Comparison of ENCODE assay signal across 10 mouse cellular contexts in genomic region chr2:36101866-36102558, GRCm38 (mm10). TPM values are rescaled to one million over a fixed set of nuclear protein-coding genes. Genes with fewer than 3 reads are reported as not detected.
DNase-seq lines count a peak whose midpoint lies in the region; ATAC-seq and TF ChIP-seq lines count a peak whose summit lies in the region.
"Had no signal": no experiment of that assay in that cellular context is flagged by ENCODE, and none has a peak within 500 bp of the region (broad histone marks: within the 10 kb centered on the region; RNA-seq: fewer than 3 reads in every experiment).

No protein-coding gene starts in this region.

- no peak for TF ChIP-seq CTCF in lung, embryonic 14.5 days (IDR thresholded peaks at IDR 0.05; ENCODE audit: low read depth)
- TF ChIP-seq CTCF in intestine, postnatal 0 days (IDR thresholded peaks at IDR 0.05; ENCODE audit: low read depth): no peak

- H3K36me3 ChIP-seq in lung, embryonic 14.5 days (ENCODE audit: insufficient read depth): no peaks in the 10 kb centered on the region
- no peaks in the 10 kb centered on the region for H3K36me3 ChIP-seq in forebrain, embryonic 12.5 days (replicated peaks)
- H3K36me3 ChIP-seq in intestine, postnatal 0 days (ENCODE audit: control insufficient read depth, insufficient read depth): no peaks in the 10 kb centered on the region
- no peaks in the 10 kb centered on the region for H3K36me3 ChIP-seq in neural tube, embryonic 15.5 days

- WGBS in lung, embryonic 14.5 days: 6% methylated on average over 28 of the region's 28 CpGs
- 3% methylated on average over 28 of the region's 28 CpGs for WGBS in forebrain, embryonic 12.5 days
- WGBS in intestine, postnatal 0 days: 5% methylated on average over 28 of the region's 28 CpGs
- 3% methylated on average over 28 of the region's 28 CpGs for WGBS in neural tube, embryonic 15.5 days

- ATAC-seq in lung, embryonic 14.5 days (ENCODE audit: insufficient read depth): no peak
- no peak for ATAC-seq in forebrain, embryonic 12.5 days (ENCODE audit: low FRiP score)
- ATAC-seq in intestine, postnatal 0 days: no peak
- no peak for ATAC-seq in neural tube, embryonic 15.5 days (ENCODE audit: low FRiP score)

- H3K4me1 ChIP-seq in lung, embryonic 14.5 days (ENCODE audit: insufficient read depth): peaks cover 3% of the 10 kb centered on the region; the same call in 1 of the 2 replicates
- peaks cover 37% of the 10 kb centered on the region for H3K4me1 ChIP-seq in forebrain, embryonic 12.5 days
- no peaks in the 10 kb centered on the region for H3K4me1 ChIP-seq in intestine, postnatal 0 days (replicated peaks; ENCODE audit: control insufficient read depth, insufficient read depth, low read length)
- H3K4me1 ChIP-seq in neural tube, embryonic 15.5 days: peaks cover 40% of the 10 kb centered on the region

- H3K9me3 ChIP-seq in lung, embryonic 14.5 days (ENCODE audit: low read depth, low read length): no peaks in the 10 kb centered on the region
- no peaks in the 10 kb centered on the region for H3K9me3 ChIP-seq in forebrain, embryonic 12.5 days
- H3K9me3 ChIP-seq in intestine, postnatal 0 days (ENCODE audit: control insufficient read depth): no peaks in the 10 kb centered on the region
- no peaks in the 10 kb centered on the region for H3K9me3 ChIP-seq in neural tube, embryonic 15.5 days (replicated peaks)

- H3K27ac ChIP-seq in lung, embryonic 14.5 days (ENCODE audit: low read depth): no peak overlapping the region
- H3K27ac ChIP-seq in forebrain, embryonic 12.5 days: peak overlapping the region; percentile 84
- no peak overlapping the region for H3K27ac ChIP-seq in intestine, postnatal 0 days (ENCODE audit: low read depth, low read length)
- H3K27ac ChIP-seq in neural tube, embryonic 15.5 days (replicated peaks): no peak overlapping the region

- H3K4me3 ChIP-seq in lung, embryonic 14.5 days (ENCODE audit: low read depth, low read length): peak overlapping the region; percentile 46
- peak overlapping the region; percentile 46 for H3K4me3 ChIP-seq in forebrain, embryonic 12.5 days (replicated peaks)
- 0 out of 2 replicates have a peak overlapping the region, but pooled peaks have one; percentile 43 for H3K4me3 ChIP-seq in intestine, postnatal 0 days (ENCODE audit: low read depth, low read length)
- 0 out of 2 replicates have a peak overlapping the region, but pooled peaks have one; percentile 34 for H3K4me3 ChIP-seq in neural tube, embryonic 15.5 days (replicated peaks)

- peak overlapping the region; percentile 71 for H3K4me2 ChIP-seq in lung, embryonic 14.5 days
- H3K4me2 ChIP-seq in forebrain, embryonic 12.5 days: peak overlapping the region; percentile 67
- peak overlapping the region; percentile 66 for H3K4me2 ChIP-seq in intestine, postnatal 0 days (replicated peaks; ENCODE audit: low read depth)
- peak overlapping the region; percentile 63; the same call in 1 of the 2 replicates for H3K4me2 ChIP-seq in neural tube, embryonic 15.5 days

- peak overlapping the region; percentile 29; the same call in 1 of the 2 replicates for H3K9ac ChIP-seq in lung, embryonic 14.5 days
- peak overlapping the region; percentile 50 for H3K9ac ChIP-seq in forebrain, embryonic 12.5 days
- no peak overlapping the region for H3K9ac ChIP-seq in intestine, postnatal 0 days (ENCODE audit: low read depth, low read length)
- no peak overlapping the region for H3K9ac ChIP-seq in neural tube, embryonic 15.5 days (replicated peaks)

- peaks cover 99% of the 10 kb centered on the region for H3K27me3 ChIP-seq in lung, embryonic 14.5 days (ENCODE audit: insufficient read depth, low read length)
- H3K27me3 ChIP-seq in forebrain, embryonic 12.5 days: peaks cover 100% of the 10 kb centered on the region
- peaks cover 95% of the 10 kb centered on the region for H3K27me3 ChIP-seq in intestine, postnatal 0 days (replicated peaks; ENCODE audit: control insufficient read depth, insufficient read depth, low read length)
- peaks cover 98% of the 10 kb centered on the region for H3K27me3 ChIP-seq in neural tube, embryonic 15.5 days (replicated peaks)

- DNase-seq in lung, embryonic 14.5 days: no peak
- no peak for DNase-seq in lung, postnatal 10 days
- DNase-seq in thymus, postnatal 14 days: no peak
- DNase-seq in urinary bladder, postnatal 25 days (ENCODE audit: low spot score): no peak
- DNase-seq in cerebellum, adult 9-11 months: no peak
- DNase-seq: lung, adult 18-20 months had no signal

RNA-seq across cellular contexts. Expression of gene Lhx6, which starts 3.2 kb away (rescaled TPM):
- polyA plus RNA-seq in lung, embryonic 14.5 days (2014; fragmentation: Nextera tagmentation; extraction: Ambion mirVana): 10.8 and 12.8 TPM in 2 replicates
- 21.9 and 34.2 TPM in 2 replicates for polyA plus RNA-seq in forebrain, embryonic 12.5 days (2016; fragmentation: Nextera tagmentation; extraction: Ambion mirVana)
- polyA plus RNA-seq in intestine, postnatal 0 days (2015; fragmentation: Nextera tagmentation; extraction: Ambion mirVana): 0.58 and 0.61 TPM in 2 replicates
- 0.67 and 1.2 TPM in 2 replicates for polyA plus RNA-seq in neural tube, embryonic 15.5 days (2015; fragmentation: Nextera tagmentation; extraction: Ambion mirVana)
- polyA plus RNA-seq: inflammation-experienced regulatory T-cells, adult 6 months had no signal

RNA-seq across cellular contexts. Expression of gene Mrrf, which starts 34.2 kb away (rescaled TPM):
- polyA plus RNA-seq in lung, embryonic 14.5 days (2014; fragmentation: Nextera tagmentation; extraction: Ambion mirVana): 30.4 and 42.3 TPM in 2 replicates
- polyA plus RNA-seq in forebrain, embryonic 12.5 days (2016; fragmentation: Nextera tagmentation; extraction: Ambion mirVana): 23.2 and 23.4 TPM in 2 replicates
- polyA plus RNA-seq in intestine, postnatal 0 days (2015; fragmentation: Nextera tagmentation; extraction: Ambion mirVana): 17.3 and 20.4 TPM in 2 replicates
- polyA plus RNA-seq in neural tube, embryonic 15.5 days (2015; fragmentation: Nextera tagmentation; extraction: Ambion mirVana): 20.0 and 27.1 TPM in 2 replicates

RNA-seq across cellular contexts. Expression of gene Rbm18, which starts 34.6 kb away (rescaled TPM):
- polyA plus RNA-seq in lung, embryonic 14.5 days (2014; fragmentation: Nextera tagmentation; extraction: Ambion mirVana): 71.1 and 76.4 TPM in 2 replicates
- polyA plus RNA-seq in forebrain, embryonic 12.5 days (2016; fragmentation: Nextera tagmentation; extraction: Ambion mirVana): 113 and 121 TPM in 2 replicates
- 26.5 and 28.9 TPM in 2 replicates for polyA plus RNA-seq in intestine, postnatal 0 days (2015; fragmentation: Nextera tagmentation; extraction: Ambion mirVana)
- polyA plus RNA-seq in neural tube, embryonic 15.5 days (2015; fragmentation: Nextera tagmentation; extraction: Ambion mirVana): 105 and 112 TPM in 2 replicates

RNA-seq across cellular contexts. Expression of gene Morn5, which starts 52.8 kb away (rescaled TPM):
- 0.54 and 1.0 TPM in 2 replicates for polyA plus RNA-seq in lung, embryonic 14.5 days (2014; fragmentation: Nextera tagmentation; extraction: Ambion mirVana)
- polyA plus RNA-seq in forebrain, embryonic 12.5 days (2016; fragmentation: Nextera tagmentation; extraction: Ambion mirVana): 0.69 and 1.3 TPM in 2 replicates
- polyA plus RNA-seq in intestine, postnatal 0 days (2015; fragmentation: Nextera tagmentation; extraction: Ambion mirVana): not detected in 2 replicates
- 1.3 and 1.4 TPM in 2 replicates for polyA plus RNA-seq in neural tube, embryonic 15.5 days (2015; fragmentation: Nextera tagmentation; extraction: Ambion mirVana)
- polyA plus RNA-seq: inflammation-experienced regulatory T-cells, adult 6 months had no signal

RNA-seq across cellular contexts. Expression of gene Ndufa8, which starts 52.8 kb away (rescaled TPM):
- polyA plus RNA-seq in lung, embryonic 14.5 days (2014; fragmentation: Nextera tagmentation; extraction: Ambion mirVana): 247 TPM in 2 replicates
- 161 and 169 TPM in 2 replicates for polyA plus RNA-seq in forebrain, embryonic 12.5 days (2016; fragmentation: Nextera tagmentation; extraction: Ambion mirVana)
- polyA plus RNA-seq in intestine, postnatal 0 days (2015; fragmentation: Nextera tagmentation; extraction: Ambion mirVana): 343 and 361 TPM in 2 replicates
- 337 and 374 TPM in 2 replicates for polyA plus RNA-seq in neural tube, embryonic 15.5 days (2015; fragmentation: Nextera tagmentation; extraction: Ambion mirVana)

Comparison
In these comparisons a context has a peak if more than half of its experiments do, and no peak if none do; other contexts are left out.
1. H3K9ac ChIP-seq: peak in lung, embryonic 14.5 days (single experiment) and forebrain, embryonic 12.5 days (single experiment); none in intestine, postnatal 0 days (single experiment) and neural tube, embryonic 15.5 days (single experiment).
2. Peak in every context shown above with its lines, with median percentiles within 50 percentile points of each other: H3K4me2 ChIP-seq and H3K4me3 ChIP-seq.